Mouse (Mus musculus) small intestine, adult 2 months (tissue): ENCODE results near the gene Cdc42bpg.

Source experiments
- CTCF ChIP-seq: fragments of 200-500 bp; IDR thresholded peaks from 2 replicates; pipeline ENCODE4 v1.5.1; 2012; ENCODE audit warnings: low read depth, mild to moderate bottlenecking, control low read depth, inconsistent platforms, low read length, moderate library complexity, mixed read lengths; ENCODE audit not compliant: insufficient replicate concordance, insufficient read length; ENCODE audit errors: extremely low read depth
- POLR2A ChIP-seq: fragments of 200-500 bp; IDR thresholded peaks from 2 replicates; pipeline ENCODE4 v1.6.1; 2012; ENCODE audit warnings: low read depth, mild to moderate bottlenecking, control low read depth, inconsistent platforms, low read length, moderate library complexity

- TF ChIP-seq POLR2A (no peak), CTCF (no peak)
Measured at GRCm38 (mm10) chr19:6272738-6273137, 33.5 kb upstream of the Cdc42bpg start.
